Mouse (Mus musculus) small intestine, adult 2 months (tissue): Measurements from ENCODE around the gene RPS10-NUDT3. TPM values are rescaled to one million over a fixed set of nuclear protein-coding genes. Genes with fewer than 3 reads are reported as not detected.
"Not testable (repeated sequence)": the region's sequence is repeated elsewhere in the genome, so short reads cannot be mapped to it uniquely, and the experiment has no call there.

Experiments used
- H3K27ac ChIP-seq: fragments of 200-500 bp; 2 replicates; pipeline ENCODE4 v1.5.1; 2012; ENCODE audit warnings: low read depth, low read length, control low read depth, inconsistent platforms; ENCODE audit not compliant: insufficient read depth
- H3K27me3 ChIP-seq: fragments of 200-500 bp; 2 replicates; pipeline ENCODE4 v1.6.1; 2012; ENCODE audit warnings: mild to moderate bottlenecking, moderate library complexity, low read length, inconsistent platforms; ENCODE audit not compliant: control insufficient read depth, insufficient read depth
- H3K36me3 ChIP-seq: fragments of 200-500 bp; 2 replicates; pipeline ENCODE4 v1.6.1; 2012; ENCODE audit warnings: mild to moderate bottlenecking, low read length, control low read depth, inconsistent platforms; ENCODE audit not compliant: control insufficient read depth, insufficient read depth
- H3K4me1 ChIP-seq: fragments of 200-500 bp; 2 replicates; pipeline ENCODE4 v1.6.1; 2012; ENCODE audit warnings: low read length, inconsistent platforms, mixed read lengths; ENCODE audit not compliant: control insufficient read depth, insufficient read depth, insufficient read length
- H3K4me3 ChIP-seq: fragments of 200-500 bp; 2 replicates; pipeline ENCODE4 v1.5.1; 2012; ENCODE audit warnings: low read depth, mild to moderate bottlenecking, control low read depth, inconsistent platforms, low read length, moderate library complexity
- CTCF ChIP-seq: fragments of 200-500 bp; IDR thresholded peaks from 2 replicates; pipeline ENCODE4 v1.5.1; 2012; ENCODE audit warnings: low read depth, mild to moderate bottlenecking, control low read depth, inconsistent platforms, low read length, moderate library complexity, mixed read lengths; ENCODE audit not compliant: insufficient replicate concordance, insufficient read length; ENCODE audit errors: extremely low read depth
- POLR2A ChIP-seq: fragments of 200-500 bp; IDR thresholded peaks from 2 replicates; pipeline ENCODE4 v1.6.1; 2012; ENCODE audit warnings: low read depth, mild to moderate bottlenecking, control low read depth, inconsistent platforms, low read length, moderate library complexity
- WGBS: fragments of 180-500 bp; shearing (Covaris S2); methylation state at CpG from one replicate; pipeline ENCODE4 v1.1.7; 2018; 5-methylcytosine and 5-hydroxymethylcytosine counted together
- polyA plus RNA-seq: library from polyadenylated mRNA; depleted of rRNA; stranded (reverse); fragments of >200 nt; gene quantifications from 2 replicates; pipeline ENCODE4 v1.2.3, GENCODE M21; 2012

RPS10-NUDT3 gene
- polyA plus RNA-seq, 1 experiment, result not detected

- TF ChIP-seq POLR2A, result no peak
- 37% methylated on average over 13 of the region's 13 CpGs for WGBS
Measured at GRCm38 (mm10) chr17:27650586-27650985, 15.6 kb upstream of the RPS10-NUDT3 start.

GRCm38 (mm10) chr17:27650160-27650559 is 15.1 kb upstream of the RPS10-NUDT3 start:
- TF ChIP-seq CTCF, result peak; percentile 89
- no peak for TF ChIP-seq POLR2A
- Histone ChIP-seq H3K4me3 (0 out of 2 replicates have a peak overlapping the region, but pooled peaks have one; percentile 4), H3K4me1 (no peaks in the 10 kb centered on the region), H3K27me3 (peaks cover 5% of the 10 kb centered on the region), H3K27ac (peak overlapping the region; percentile 50), H3K36me3 (no peaks in the 10 kb centered on the region)
- WGBS, result 8% methylated on average over 12 of the region's 12 CpGs

More at GRCm38 (mm10) chr17:27650586-27650985, 15.6 kb upstream of the RPS10-NUDT3 start:
- H3K27ac ChIP-seq, result peak overlapping the region; percentile 50
- H3K4me3 ChIP-seq, result peak overlapping the region; percentile 29; the same call in 1 of the 2 replicates
- H3K4me1 ChIP-seq, result no peaks in the 10 kb centered on the region
- H3K27me3 ChIP-seq, result peaks cover 9% of the 10 kb centered on the region
- H3K36me3 ChIP-seq, result no peaks in the 10 kb centered on the region

GRCm38 (mm10) chr17:27645807-27646206 is 10.8 kb upstream of the RPS10-NUDT3 start:
- no peaks in the 10 kb centered on the region for H3K4me1 ChIP-seq
- no peak overlapping the region for H3K27ac ChIP-seq
- WGBS, result 37% methylated on average over 7 of the region's 7 CpGs
- TF ChIP-seq POLR2A (no peak), CTCF (no peak)
- no peaks in the 10 kb centered on the region for H3K36me3 ChIP-seq
- no peak overlapping the region for H3K4me3 ChIP-seq
- no peaks in the 10 kb centered on the region for H3K27me3 ChIP-seq

GRCm38 (mm10) chr17:27644572-27644971 is 9.6 kb upstream of the RPS10-NUDT3 start:
- Histone ChIP-seq H3K27ac (no peak overlapping the region), H3K36me3 (no peaks in the 10 kb centered on the region), H3K27me3 (no peaks in the 10 kb centered on the region), H3K4me3 (no peak overlapping the region), H3K4me1 (no peaks in the 10 kb centered on the region)
- WGBS, result 52% methylated on average over 2 of the region's 2 CpGs
- TF ChIP-seq CTCF (no peak), POLR2A (no peak)

- no peak overlapping the region for H3K27ac ChIP-seq
- 82% methylated on average over 9 of the region's 9 CpGs for WGBS
- H3K36me3 ChIP-seq, result no peaks in the 10 kb centered on the region
- H3K4me1 ChIP-seq, result no peaks in the 10 kb centered on the region
- no peak overlapping the region for H3K4me3 ChIP-seq
- TF ChIP-seq CTCF (no peak), POLR2A (no peak)
- no peaks in the 10 kb centered on the region for H3K27me3 ChIP-seq
Measured at GRCm38 (mm10) chr17:27643756-27644155, 8.7 kb upstream of the RPS10-NUDT3 start.

- Histone ChIP-seq H3K36me3 (no peaks in the 10 kb centered on the region), H3K4me3 (no peak overlapping the region), H3K27me3 (no peaks in the 10 kb centered on the region), H3K4me1 (no peaks in the 10 kb centered on the region), H3K27ac (no peak overlapping the region)
- WGBS, result 38% methylated on average over 6 of the region's 6 CpGs
- TF ChIP-seq POLR2A (no peak), CTCF (no peak)
Measured at GRCm38 (mm10) chr17:27643101-27643500, 8.1 kb upstream of the RPS10-NUDT3 start.

GRCm38 (mm10) chr17:27642491-27643062 is 7.6 kb upstream of the RPS10-NUDT3 start:
- Histone ChIP-seq H3K4me3 (no peak overlapping the region), H3K27me3 (no peaks in the 10 kb centered on the region), H3K27ac (no peak overlapping the region), H3K36me3 (no peaks in the 10 kb centered on the region), H3K4me1 (no peaks in the 10 kb centered on the region)
- WGBS, result 22% methylated on average over 12 of the region's 12 CpGs
- TF ChIP-seq POLR2A (no peak), CTCF (no peak)

GRCm38 (mm10) chr17:27639851-27640250 is 4.8 kb upstream of the RPS10-NUDT3 start:
- H3K4me1 ChIP-seq, H3K27ac ChIP-seq, H3K27me3 ChIP-seq, H3K36me3 ChIP-seq, H3K4me3 ChIP-seq: not testable (repeated sequence)
- 94% methylated on average over 6 of the region's 6 CpGs for WGBS
